Comparison of ENCODE assay signal across 9 mouse cellular contexts in genomic region chr2:56454611-56455066, GRCm38 (mm10).
DNase-seq lines count a peak whose midpoint lies in the region; ATAC-seq lines count a peak whose summit lies in the region.
"Had no signal": no experiment of that assay in that cellular context is flagged by ENCODE, and none has a peak within 500 bp of the region (broad histone marks: within the 10 kb centered on the region; RNA-seq: fewer than 3 reads in every experiment).

No protein-coding gene starts in this region.

- H3K4me1 ChIP-seq in hindbrain, embryonic 13.5 days (replicated peaks), result peaks cover 26% of the 10 kb centered on the region
- H3K4me1 ChIP-seq in neural tube, embryonic 13.5 days (replicated peaks), result peaks cover 28% of the 10 kb centered on the region
- H3K4me1 ChIP-seq: liver, embryonic 15.5 days had no signal

- ATAC-seq in hindbrain, embryonic 13.5 days (ENCODE audit: low FRiP score), result peak; percentile 81
- peak; percentile 79 for ATAC-seq in neural tube, embryonic 13.5 days (ENCODE audit: low read depth)

- 5% methylated on average over 11 of the region's 11 CpGs for WGBS in hindbrain, embryonic 13.5 days
- WGBS in neural tube, embryonic 13.5 days, result 6% methylated on average over 11 of the region's 11 CpGs

- intact Hi-C loops in left cerebral cortex, postnatal 36 days (cut with DNase I), result no loop called here
- intact Hi-C loops in left cerebral cortex, postnatal 10 days (cut with DNase I), result no loop called here

- H3K27ac ChIP-seq in hindbrain, embryonic 13.5 days, result peak overlapping the region; percentile 62
- H3K27ac ChIP-seq in neural tube, embryonic 13.5 days (replicated peaks), result peak overlapping the region; percentile 56
- H3K27ac ChIP-seq: liver, embryonic 15.5 days had no signal

- peak overlapping the region; percentile 52 for H3K4me2 ChIP-seq in hindbrain, embryonic 13.5 days
- H3K4me2 ChIP-seq in neural tube, embryonic 13.5 days, result peak overlapping the region; percentile 55
- H3K4me2 ChIP-seq: liver, embryonic 15.5 days had no signal

- no peaks in the 10 kb centered on the region for H3K9me3 ChIP-seq in hindbrain, embryonic 13.5 days
- H3K9me3 ChIP-seq in neural tube, embryonic 13.5 days, result no peaks in the 10 kb centered on the region
- H3K9me3 ChIP-seq: liver, embryonic 15.5 days had no signal

- peak; percentile 57 to 64 for DNase-seq in cerebellum, postnatal 10 days
- DNase-seq in cerebellum, adult 11 months, result no peak
- peak; percentile 4 to 10 for DNase-seq in left cerebral cortex, postnatal 36 days (ENCODE audit: low spot score in 2 of 2)
- no peak for DNase-seq in left cerebral cortex, postnatal 10 days (ENCODE audit: extremely low spot score in 1 of 2, low spot score in 2 of 2)
- no peak for DNase-seq in layer of hippocampus, adult 11-12 months (ENCODE audit: low spot score)
- no peak for DNase-seq in natural killer cell, adult 2 months (ENCODE audit: low spot score in 2 of 2)

- H3K9ac ChIP-seq in hindbrain, embryonic 13.5 days, result peak overlapping the region; percentile 51; the same call in 1 of the 2 replicates
- H3K9ac ChIP-seq in neural tube, embryonic 13.5 days, result peak overlapping the region; percentile 58
- H3K9ac ChIP-seq: liver, embryonic 15.5 days had no signal

- H3K27me3 ChIP-seq in hindbrain, embryonic 13.5 days, result no peaks in the 10 kb centered on the region
- no peaks in the 10 kb centered on the region for H3K27me3 ChIP-seq in neural tube, embryonic 13.5 days
- H3K27me3 ChIP-seq: liver, embryonic 15.5 days had no signal

- peak overlapping the region; percentile 33 for H3K4me3 ChIP-seq in hindbrain, embryonic 13.5 days
- peak overlapping the region; percentile 31 for H3K4me3 ChIP-seq in neural tube, embryonic 13.5 days
- H3K4me3 ChIP-seq: liver, embryonic 15.5 days had no signal

- H3K36me3 ChIP-seq in hindbrain, embryonic 13.5 days, result no peaks in the 10 kb centered on the region
- no peaks in the 10 kb centered on the region for H3K36me3 ChIP-seq in neural tube, embryonic 13.5 days
- H3K36me3 ChIP-seq: liver, embryonic 15.5 days had no signal

Comparison
In these comparisons a context has a peak if more than half of its experiments do, and no peak if none do; other contexts are left out.
1. DNase-seq: peak in cerebellum, postnatal 10 days (2 of 2) and left cerebral cortex, postnatal 36 days (2 of 2); none in cerebellum, adult 11 months (single experiment), left cerebral cortex, postnatal 10 days (0 of 2), layer of hippocampus, adult 11-12 months (single experiment) and natural killer cell, adult 2 months (0 of 2).